Mouse (Mus musculus) c-Kit-positive CD71-positive TER-119-positive erythroid progenitor cells, embryonic 14.5 days (primary cell): ENCODE results near the gene Rasgef1a.

Experiments
- DNase-seq: peaks from one replicate; pipeline ENCODE4 v3.0.0-alpha.2; 2013; ENCODE audit warnings: low spot score

The Rasgef1a gene

DNA sequence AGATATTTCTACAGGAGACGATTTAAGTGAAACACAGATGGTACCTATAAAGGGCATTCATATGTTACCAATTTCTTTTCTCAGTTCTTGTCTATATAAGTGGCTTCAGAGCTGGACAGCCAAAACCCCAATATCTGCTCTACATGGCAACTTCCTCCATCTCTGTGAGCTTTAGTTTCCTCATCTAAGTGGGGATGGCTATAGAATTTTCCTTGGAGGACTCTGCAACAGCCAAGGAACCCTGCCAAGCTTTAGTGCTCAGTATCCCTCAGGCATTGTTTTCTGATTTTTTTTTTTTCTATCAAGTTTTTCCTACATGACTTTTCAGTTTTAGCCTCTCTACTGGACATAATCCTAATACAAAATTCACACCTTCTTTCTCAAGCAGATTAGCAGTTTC is 123.2 kb downstream of the Rasgef1a start:
- no peak for DNase-seq

GRCm38 (mm10) chr6:118137148-118137547 is 125.9 kb downstream of the Rasgef1a start:
- DNase-seq, result no peak

- peak; percentile 88 for DNase-seq
These were observed 127.8 kb downstream of the Rasgef1a start, which contains the start of gene Csgalnact2 for GRCm38 (mm10) chr6:118138731-118139709. TSS of gene Csgalnact2 (minus strand) at chr6:118139140.

DNA sequence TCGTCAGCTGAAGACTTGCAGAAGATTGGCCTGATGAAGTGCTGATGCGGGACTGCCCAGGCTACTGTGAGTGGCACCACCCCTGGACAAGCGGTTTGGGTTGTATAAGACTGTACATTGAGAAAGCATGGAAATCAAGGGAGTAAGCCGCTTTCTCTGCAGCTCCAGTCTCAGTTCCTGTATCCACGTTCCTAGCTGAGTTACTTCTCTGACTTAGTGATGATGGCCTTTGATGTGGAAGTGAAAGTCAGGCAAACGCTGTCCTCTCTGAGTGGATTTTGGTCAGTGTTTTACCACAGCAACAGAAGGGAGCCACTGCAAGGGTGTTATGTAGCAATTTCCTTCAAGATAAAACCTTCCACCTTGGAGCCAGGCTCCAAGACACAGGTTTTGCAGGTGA is 129.7 kb downstream of the Rasgef1a start:
- DNase-seq, result no peak
